Mouse (Mus musculus): ENCODE measurements around the gene Defb19.

DNA sequence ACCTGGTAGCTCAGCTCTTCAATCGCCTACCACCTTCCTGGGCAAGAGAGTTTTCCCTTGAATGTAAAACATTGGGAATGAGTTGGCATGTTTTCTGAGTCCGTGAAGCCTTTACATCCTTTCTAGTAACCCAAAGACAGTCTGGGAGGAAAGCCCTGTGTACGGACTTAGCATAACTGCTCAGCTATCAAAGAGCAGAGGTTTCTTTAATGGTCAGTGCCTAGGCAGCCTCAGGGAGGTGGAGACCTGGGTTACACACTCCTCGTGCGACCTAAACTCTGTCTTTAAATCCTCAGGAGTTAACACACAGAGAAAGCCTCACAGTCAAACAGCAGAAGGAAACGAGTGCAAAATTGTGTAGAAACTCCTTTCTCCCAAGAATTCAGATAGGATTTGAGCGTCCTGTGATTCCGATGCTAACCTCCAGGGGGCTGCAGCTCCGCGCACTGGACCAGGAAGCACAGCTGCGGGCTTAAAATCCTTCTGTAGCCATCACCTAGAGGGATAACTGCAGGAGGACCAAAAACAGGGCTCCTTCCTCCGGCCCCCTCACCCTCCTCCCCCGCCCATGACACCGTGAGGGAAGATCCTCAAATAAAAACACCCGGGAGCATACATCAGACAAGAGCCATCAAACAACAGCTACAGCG lies 26.2 kb downstream of the Defb19 start:
- TF ChIP-seq CTCF (IDR thresholded peaks at IDR 0.05; ENCODE audit: low read depth) (peak; percentile 84), EP300 (optimal IDR thresholded peaks at IDR 0.05) (no peak)

All from stomach, postnatal 0 days (tissue).